Mouse (Mus musculus): ENCODE measurements around the gene Setmar.

- TF ChIP-seq CTCF (conservative IDR thresholded peaks at IDR 0.05; ENCODE audit: low read length) (no peak), NANOG (IDR thresholded peaks at IDR 0.05; ENCODE audit: borderline replicate concordance, low read length) (no peak)
These were observed 30.6 kb downstream of the Setmar start for GRCm38 (mm10) chr6:108095445-108095844.
